Mouse (Mus musculus) ES-E14 (cell line): ENCODE data around the gene Tmem265.

ENCODE experiments used
- HCFC1 ChIP-seq: IDR thresholded peaks from 2 replicates; pipeline ENCODE4 v1.6.1; 2012; ENCODE audit warnings: low read length, inconsistent platforms, borderline replicate concordance; ENCODE audit not compliant: insufficient read depth
- MAFK ChIP-seq: IDR thresholded peaks from 2 replicates; pipeline ENCODE4 v1.6.1; 2014; ENCODE audit warnings: mild to moderate bottlenecking, low read depth, low read length, inconsistent platforms; ENCODE audit not compliant: insufficient read depth
- ZNF384 ChIP-seq: IDR thresholded peaks from 2 replicates; pipeline ENCODE4 v1.6.1; 2012; ENCODE audit warnings: low read depth, low read length, inconsistent platforms

GRCm38 (mm10) chr7:127516344-127516743, 44.8 kb upstream of the Tmem265 start:
- TF ChIP-seq HCFC1 (no peak), MAFK (no peak), ZNF384 (peak; percentile 60; the same call in 1 of the 2 replicates)
